In genomic region chr9:110895507-110895906, GRCm38 (mm10) we compare ENCODE assay signal across 24 mouse cellular contexts. TPM values are rescaled to one million over a fixed set of nuclear protein-coding genes. Genes with fewer than 3 reads are reported as not detected.
A peak's percentile ranks its signal among the peaks of the same experiment; 100 is the strongest.
DNase-seq lines count a peak whose midpoint lies in the region; ATAC-seq lines count a peak whose summit lies in the region.
"Had no signal": no experiment of that assay in that cellular context is flagged by ENCODE, and none has a peak within 500 bp of the region (broad histone marks: within the 10 kb centered on the region; RNA-seq: fewer than 3 reads in every experiment).

No protein-coding gene starts in this region.

- no peaks in the 10 kb centered on the region for H3K9me3 ChIP-seq in kidney, embryonic 14.5 days (ENCODE audit: control insufficient read depth, low read length)
- H3K9me3 ChIP-seq: forebrain, embryonic 15.5 days; heart, embryonic 15.5 days; hindbrain, embryonic 13.5 days; liver, embryonic 15.5 days; midbrain, embryonic 12.5 days had no signal

- no peak for DNase-seq in kidney, adult 18-20 months
- DNase-seq in CD4-positive helper T cell, adult 2 months (ENCODE audit: low read depth, low spot score), result peak; percentile 48
- DNase-seq in R1 (ENCODE audit: low read depth, low spot score), result peak; percentile 32
- peak; percentile 67 to 80 for DNase-seq in thymus, adult 18-20 months
- DNase-seq in B cell, adult 2 months, result no peak
- no peak for DNase-seq in right cerebral cortex, adult 18-20 months
- DNase-seq in gastrocnemius, postnatal 14 days, result no peak
- DNase-seq: adrenal gland, postnatal 25 days; cerebellum, adult 11-12 months; kidney, adult 2 months; lung, postnatal 36 days had no signal

- H3K4me1 ChIP-seq in kidney, embryonic 14.5 days (ENCODE audit: control insufficient read depth, insufficient read depth, low read length), result peaks cover 7% of the 10 kb centered on the region; the same call in 1 of the 2 replicates
- H3K4me1 ChIP-seq: midbrain, embryonic 12.5 days had no signal

- 38% methylated on average over 5 of the region's 5 CpGs for WGBS in kidney, embryonic 14.5 days

- H3K27ac ChIP-seq in kidney, embryonic 14.5 days (ENCODE audit: low read depth, low read length), result no peak overlapping the region
- H3K27ac ChIP-seq: forebrain, embryonic 15.5 days; heart, embryonic 15.5 days; hindbrain, embryonic 13.5 days; liver, embryonic 15.5 days; midbrain, embryonic 12.5 days had no signal

- no peaks in the 10 kb centered on the region for H3K27me3 ChIP-seq in kidney, embryonic 14.5 days (ENCODE audit: control insufficient read depth, insufficient read depth, low read length)
- H3K27me3 ChIP-seq: forebrain, embryonic 15.5 days; heart, embryonic 15.5 days; liver, embryonic 15.5 days had no signal

- intact Hi-C loops in gastrocnemius, postnatal 14 days (cut with DNase I; ENCODE audit: low total_unique reads), result no loop called here

- no peak overlapping the region for H3K9ac ChIP-seq in kidney, embryonic 14.5 days (ENCODE audit: low read depth, low read length)
- H3K9ac ChIP-seq: forebrain, embryonic 15.5 days; heart, embryonic 15.5 days; hindbrain, embryonic 13.5 days; liver, embryonic 15.5 days; midbrain, embryonic 12.5 days had no signal

- H3K4me2 ChIP-seq in kidney, embryonic 14.5 days (replicated peaks; ENCODE audit: low read depth, low read length), result 0 out of 2 replicates have a peak overlapping the region, but pooled peaks have one; percentile 25
- H3K4me2 ChIP-seq: liver, embryonic 15.5 days had no signal

- peak; percentile 40 for ATAC-seq in kidney, embryonic 14.5 days (ENCODE audit: low FRiP score, low TSS enrichment)

- H3K36me3 ChIP-seq in kidney, embryonic 14.5 days (ENCODE audit: control insufficient read depth, insufficient read depth, low read length), result no peaks in the 10 kb centered on the region; the same call in 1 of the 2 replicates
- H3K36me3 ChIP-seq: forebrain, embryonic 15.5 days; heart, embryonic 15.5 days; hindbrain, embryonic 13.5 days; liver, embryonic 15.5 days; midbrain, embryonic 12.5 days had no signal

- H3K4me3 ChIP-seq in kidney, embryonic 14.5 days (ENCODE audit: low read length), result no peak overlapping the region
- H3K4me3 ChIP-seq: forebrain, embryonic 15.5 days; heart, embryonic 15.5 days; hindbrain, embryonic 13.5 days; liver, embryonic 15.5 days; midbrain, embryonic 12.5 days; myocyte had no signal

RNA-seq across cellular contexts. Expression of gene Tmie, which starts 15.6 kb away (rescaled TPM):
- 0.38 and 0.49 TPM in 2 replicates for polyA plus RNA-seq in kidney, embryonic 14.5 days (2014; fragmentation: Nextera tagmentation; extraction: Ambion mirVana)
- total RNA-seq in gastrocnemius, postnatal 14 days (2021), result under 1 TPM; 0.55 to 0.62 TPM

RNA-seq across cellular contexts. Expression of gene Als2cl, which starts 15.8 kb away (rescaled TPM):
- 2.4 and 4.1 TPM in 2 replicates for polyA plus RNA-seq in kidney, embryonic 14.5 days (2014; fragmentation: Nextera tagmentation; extraction: Ambion mirVana)
- total RNA-seq in gastrocnemius, postnatal 14 days (2021), result 1 to 10 TPM; 4.0 to 9.5 TPM

RNA-seq across cellular contexts. Expression of gene Fam240a, which starts 21.2 kb away (rescaled TPM):
- polyA plus RNA-seq in kidney, embryonic 14.5 days (2014; fragmentation: Nextera tagmentation; extraction: Ambion mirVana), result not detected in 2 replicates
- 1 to 10 TPM in 1 of 2 experiments, under 1 TPM in 1; 0.78 to 2.6 TPM for total RNA-seq in gastrocnemius, postnatal 14 days (2021)
- total RNA-seq: adrenal gland, postnatal 25 days; layer of hippocampus, postnatal 10 days; left cerebral cortex, postnatal 36 days had no signal
- polyA plus RNA-seq: embryonic facial prominence, embryonic 14.5 days; forebrain, embryonic 15.5 days; gonadal fat pad, adult 2 months; heart, embryonic 15.5 days; hindbrain, embryonic 13.5 days; kidney, adult 2 months; liver, embryonic 15.5 days; midbrain, embryonic 12.5 days; myocyte; small intestine, adult 2 months; stomach, embryonic 16.5 days had no signal

RNA-seq across cellular contexts. Expression of gene Prss50, which starts 37.7 kb away (rescaled TPM):
- polyA plus RNA-seq in kidney, embryonic 14.5 days (2014; fragmentation: Nextera tagmentation; extraction: Ambion mirVana), result 0.24 and 1.1 TPM in 2 replicates
- not detected for total RNA-seq in gastrocnemius, postnatal 14 days (2021)
- total RNA-seq: adrenal gland, postnatal 25 days had no signal
- polyA plus RNA-seq: embryonic facial prominence, embryonic 14.5 days; gonadal fat pad, adult 2 months; heart, embryonic 15.5 days; kidney, adult 2 months; midbrain, embryonic 12.5 days; small intestine, adult 2 months had no signal

RNA-seq across cellular contexts. Expression of gene Tdgf1, which starts 50.5 kb away (rescaled TPM):
- polyA plus RNA-seq in kidney, embryonic 14.5 days (2014; fragmentation: Nextera tagmentation; extraction: Ambion mirVana), result not detected in 2 replicates
- total RNA-seq in gastrocnemius, postnatal 14 days (2021), result not detected
- total RNA-seq: adrenal gland, postnatal 25 days; layer of hippocampus, postnatal 10 days had no signal
- polyA plus RNA-seq: forebrain, embryonic 15.5 days; heart, embryonic 15.5 days; kidney, adult 2 months; liver, embryonic 15.5 days; midbrain, embryonic 12.5 days; myocyte; small intestine, adult 2 months; stomach, embryonic 16.5 days had no signal

Comparison
In these comparisons a context has a peak if more than half of its experiments do, and no peak if none do; other contexts are left out.
1. DNase-seq: peak in CD4-positive helper T cell, adult 2 months (single experiment), R1 (single experiment) and thymus, adult 18-20 months (2 of 2); none in kidney, adult 18-20 months (single experiment), B cell, adult 2 months (0 of 2), right cerebral cortex, adult 18-20 months (single experiment) and gastrocnemius, postnatal 14 days (single experiment).